Mouse (Mus musculus): ENCODE results near the gene Flot1. TPM values are rescaled to one million over a fixed set of nuclear protein-coding genes. Genes with fewer than 3 reads are reported as not detected.

Gene Flot1
- polyA plus RNA-seq, 1 experiment from 2014 or later: 59.9 TPM

GRCm38 (mm10) chr17:35803020-35803419 is 20.0 kb upstream of the Flot1 start:
- H3K9ac ChIP-seq (replicated peaks; ENCODE audit: low read length): no peak overlapping the region
- no peak overlapping the region for H3K27ac ChIP-seq (replicated peaks; ENCODE audit: low read depth, low read length)
- WGBS: 59% methylated on average over 6 of the region's 6 CpGs
- no peak overlapping the region for H3K4me2 ChIP-seq (ENCODE audit: low read length)
- H3K36me3 ChIP-seq (ENCODE audit: control insufficient read depth, insufficient read depth, low read length): no peaks in the 10 kb centered on the region
- DNase-seq: no peak
- H3K4me1 ChIP-seq (ENCODE audit: control insufficient read depth, insufficient read depth, low read length): no peaks in the 10 kb centered on the region
- H3K4me3 ChIP-seq (replicated peaks; ENCODE audit: low read depth, low read length): no peak overlapping the region
- H3K9me3 ChIP-seq (ENCODE audit: control insufficient read depth, low read length): no peaks in the 10 kb centered on the region
- ATAC-seq (ENCODE audit: low FRiP score, low TSS enrichment): no peak
- no peaks in the 10 kb centered on the region for H3K27me3 ChIP-seq (ENCODE audit: control insufficient read depth, insufficient read depth, low read length)

GRCm38 (mm10) chr17:35803858-35804399 is 19.1 kb upstream of the Flot1 start:
- no peak overlapping the region for H3K9ac ChIP-seq (replicated peaks; ENCODE audit: low read length)
- no peaks in the 10 kb centered on the region for H3K4me1 ChIP-seq (ENCODE audit: control insufficient read depth, insufficient read depth, low read length)
- ATAC-seq (ENCODE audit: low FRiP score, low TSS enrichment) (no peak), DNase-seq (no peak)
- H3K4me2 ChIP-seq (ENCODE audit: low read length): no peak overlapping the region
- no peaks in the 10 kb centered on the region for H3K27me3 ChIP-seq (ENCODE audit: control insufficient read depth, insufficient read depth, low read length)
- no peak overlapping the region for H3K4me3 ChIP-seq (replicated peaks; ENCODE audit: low read depth, low read length)
- no peaks in the 10 kb centered on the region for H3K9me3 ChIP-seq (ENCODE audit: control insufficient read depth, low read length)
- H3K36me3 ChIP-seq (ENCODE audit: control insufficient read depth, insufficient read depth, low read length): no peaks in the 10 kb centered on the region
- H3K27ac ChIP-seq (replicated peaks; ENCODE audit: low read depth, low read length): no peak overlapping the region
- 93% methylated on average over 4 of the region's 4 CpGs for WGBS

GRCm38 (mm10) chr17:35808073-35808472 is 15.0 kb upstream of the Flot1 start:
- H3K4me3 ChIP-seq (replicated peaks; ENCODE audit: low read depth, low read length): no peak overlapping the region
- 73% methylated on average over 9 of the region's 9 CpGs for WGBS
- no peaks in the 10 kb centered on the region for H3K4me1 ChIP-seq (ENCODE audit: control insufficient read depth, insufficient read depth, low read length)
- no peaks in the 10 kb centered on the region for H3K36me3 ChIP-seq (ENCODE audit: control insufficient read depth, insufficient read depth, low read length)
- no peak overlapping the region for H3K4me2 ChIP-seq (ENCODE audit: low read length)
- H3K9ac ChIP-seq (replicated peaks; ENCODE audit: low read length): no peak overlapping the region
- DNase-seq (no peak), ATAC-seq (ENCODE audit: low FRiP score, low TSS enrichment) (no peak)
- no peaks in the 10 kb centered on the region for H3K27me3 ChIP-seq (ENCODE audit: control insufficient read depth, insufficient read depth, low read length)
- no peak overlapping the region for H3K27ac ChIP-seq (replicated peaks; ENCODE audit: low read depth, low read length)
- no peaks in the 10 kb centered on the region for H3K9me3 ChIP-seq (ENCODE audit: control insufficient read depth, low read length)

- Histone ChIP-seq H3K9ac (replicated peaks; ENCODE audit: low read length) (no peak overlapping the region), H3K36me3 (ENCODE audit: control insufficient read depth, insufficient read depth, low read length) (no peaks in the 10 kb centered on the region), H3K4me3 (replicated peaks; ENCODE audit: low read depth, low read length) (no peak overlapping the region), H3K27ac (replicated peaks; ENCODE audit: low read depth, low read length) (no peak overlapping the region), H3K27me3 (ENCODE audit: control insufficient read depth, insufficient read depth, low read length) (no peaks in the 10 kb centered on the region), H3K4me1 (ENCODE audit: control insufficient read depth, insufficient read depth, low read length) (no peaks in the 10 kb centered on the region), H3K9me3 (ENCODE audit: control insufficient read depth, low read length) (no peaks in the 10 kb centered on the region), H3K4me2 (ENCODE audit: low read length) (no peak overlapping the region)
- WGBS: 90% methylated on average over 11 of the region's 11 CpGs
- ATAC-seq (ENCODE audit: low FRiP score, low TSS enrichment) (no peak), DNase-seq (no peak)
Measured at GRCm38 (mm10) chr17:35809395-35809794, 13.6 kb upstream of the Flot1 start.

GRCm38 (mm10) chr17:35810900-35811648 is 12.0 kb upstream of the Flot1 start:
- Histone ChIP-seq H3K4me1 (ENCODE audit: control insufficient read depth, insufficient read depth, low read length) (no peaks in the 10 kb centered on the region), H3K4me3 (replicated peaks; ENCODE audit: low read depth, low read length) (no peak overlapping the region), H3K27me3 (ENCODE audit: control insufficient read depth, insufficient read depth, low read length) (no peaks in the 10 kb centered on the region), H3K9me3 (ENCODE audit: control insufficient read depth, low read length) (no peaks in the 10 kb centered on the region), H3K4me2 (ENCODE audit: low read length) (no peak overlapping the region), H3K9ac (replicated peaks; ENCODE audit: low read length) (no peak overlapping the region), H3K36me3 (ENCODE audit: control insufficient read depth, insufficient read depth, low read length) (no peaks in the 10 kb centered on the region), H3K27ac (replicated peaks; ENCODE audit: low read depth, low read length) (no peak overlapping the region)
- no peak for ATAC-seq (ENCODE audit: low FRiP score, low TSS enrichment)
- no peak for DNase-seq
- WGBS: 86% methylated on average over 5 of the region's 5 CpGs

- H3K4me3 ChIP-seq (replicated peaks; ENCODE audit: low read depth, low read length): no peak overlapping the region
- WGBS: 71% methylated on average over 5 of the region's 5 CpGs
- no peaks in the 10 kb centered on the region for H3K9me3 ChIP-seq (ENCODE audit: control insufficient read depth, low read length)
Measured at GRCm38 (mm10) chr17:35812307-35812706, 10.7 kb upstream of the Flot1 start.

GRCm38 (mm10) chr17:35812736-35813135 is 10.3 kb upstream of the Flot1 start:
- H3K36me3 ChIP-seq (ENCODE audit: control insufficient read depth, insufficient read depth, low read length): no peaks in the 10 kb centered on the region

More at GRCm38 (mm10) chr17:35812307-35812706, 10.7 kb upstream of the Flot1 start:
- no peaks in the 10 kb centered on the region for H3K36me3 ChIP-seq (ENCODE audit: control insufficient read depth, insufficient read depth, low read length)
- ATAC-seq (ENCODE audit: low FRiP score, low TSS enrichment) (no peak), DNase-seq (no peak)
- no peak overlapping the region for H3K4me2 ChIP-seq (ENCODE audit: low read length)
- H3K27me3 ChIP-seq (ENCODE audit: control insufficient read depth, insufficient read depth, low read length): no peaks in the 10 kb centered on the region
- no peak overlapping the region for H3K9ac ChIP-seq (replicated peaks; ENCODE audit: low read length)
- no peaks in the 10 kb centered on the region for H3K4me1 ChIP-seq (ENCODE audit: control insufficient read depth, insufficient read depth, low read length)
- no peak overlapping the region for H3K27ac ChIP-seq (replicated peaks; ENCODE audit: low read depth, low read length)

GRCm38 (mm10) chr17:35813245-35813647 is 9.8 kb upstream of the Flot1 start:
- no peak for ATAC-seq (ENCODE audit: low FRiP score, low TSS enrichment)
- Histone ChIP-seq H3K4me1 (ENCODE audit: control insufficient read depth, insufficient read depth, low read length) (no peaks in the 10 kb centered on the region), H3K4me2 (ENCODE audit: low read length) (no peak overlapping the region), H3K36me3 (ENCODE audit: control insufficient read depth, insufficient read depth, low read length) (no peaks in the 10 kb centered on the region), H3K4me3 (replicated peaks; ENCODE audit: low read depth, low read length) (no peak overlapping the region), H3K27me3 (ENCODE audit: control insufficient read depth, insufficient read depth, low read length) (no peaks in the 10 kb centered on the region), H3K9ac (replicated peaks; ENCODE audit: low read length) (no peak overlapping the region), H3K9me3 (ENCODE audit: control insufficient read depth, low read length) (no peaks in the 10 kb centered on the region), H3K27ac (replicated peaks; ENCODE audit: low read depth, low read length) (no peak overlapping the region)
- peak; percentile 73 for DNase-seq
- 64% methylated on average over 7 of the region's 7 CpGs for WGBS

More at GRCm38 (mm10) chr17:35812736-35813135, 10.3 kb upstream of the Flot1 start:
- H3K27me3 ChIP-seq (ENCODE audit: control insufficient read depth, insufficient read depth, low read length): no peaks in the 10 kb centered on the region
- no peak for ATAC-seq (ENCODE audit: low FRiP score, low TSS enrichment)
- H3K9ac ChIP-seq (replicated peaks; ENCODE audit: low read length): no peak overlapping the region
- WGBS: 79% methylated on average over 6 of the region's 6 CpGs
- no peak overlapping the region for H3K4me3 ChIP-seq (replicated peaks; ENCODE audit: low read depth, low read length)
- H3K9me3 ChIP-seq (ENCODE audit: control insufficient read depth, low read length): no peaks in the 10 kb centered on the region
- DNase-seq: no peak
- H3K27ac ChIP-seq (replicated peaks; ENCODE audit: low read depth, low read length): no peak overlapping the region
- H3K4me1 ChIP-seq (ENCODE audit: control insufficient read depth, insufficient read depth, low read length): no peaks in the 10 kb centered on the region
- no peak overlapping the region for H3K4me2 ChIP-seq (ENCODE audit: low read length)

GRCm38 (mm10) chr17:35813653-35814052 is 9.4 kb upstream of the Flot1 start:
- Histone ChIP-seq H3K4me3 (replicated peaks; ENCODE audit: low read depth, low read length) (no peak overlapping the region), H3K9ac (replicated peaks; ENCODE audit: low read length) (no peak overlapping the region), H3K4me2 (ENCODE audit: low read length) (no peak overlapping the region), H3K27ac (replicated peaks; ENCODE audit: low read depth, low read length) (no peak overlapping the region), H3K4me1 (ENCODE audit: control insufficient read depth, insufficient read depth, low read length) (no peaks in the 10 kb centered on the region), H3K36me3 (ENCODE audit: control insufficient read depth, insufficient read depth, low read length) (no peaks in the 10 kb centered on the region), H3K27me3 (ENCODE audit: control insufficient read depth, insufficient read depth, low read length) (no peaks in the 10 kb centered on the region), H3K9me3 (ENCODE audit: control insufficient read depth, low read length) (no peaks in the 10 kb centered on the region)
- DNase-seq: no peak
- no peak for ATAC-seq (ENCODE audit: low FRiP score, low TSS enrichment)
- 85% methylated on average over 7 of the region's 7 CpGs for WGBS
